Mouse (Mus musculus) cerebellum, adult 2 months (tissue): Measurements from ENCODE around the gene Gm21969.

Source experiments
- CTCF ChIP-seq: fragments of 200-500 bp; IDR thresholded peaks from 2 replicates; pipeline ENCODE4 v1.5.1; 2011; ENCODE audit warnings: low read depth, mild to moderate bottlenecking, control low read depth, low read length, moderate library complexity, borderline replicate concordance; ENCODE audit not compliant: insufficient read depth
- POLR2A ChIP-seq: fragments of 200-500 bp; IDR thresholded peaks from 2 replicates; pipeline ENCODE4 v1.6.1; 2011; ENCODE audit warnings: low read length, control low read depth, borderline replicate concordance; ENCODE audit not compliant: insufficient read depth

DNA sequence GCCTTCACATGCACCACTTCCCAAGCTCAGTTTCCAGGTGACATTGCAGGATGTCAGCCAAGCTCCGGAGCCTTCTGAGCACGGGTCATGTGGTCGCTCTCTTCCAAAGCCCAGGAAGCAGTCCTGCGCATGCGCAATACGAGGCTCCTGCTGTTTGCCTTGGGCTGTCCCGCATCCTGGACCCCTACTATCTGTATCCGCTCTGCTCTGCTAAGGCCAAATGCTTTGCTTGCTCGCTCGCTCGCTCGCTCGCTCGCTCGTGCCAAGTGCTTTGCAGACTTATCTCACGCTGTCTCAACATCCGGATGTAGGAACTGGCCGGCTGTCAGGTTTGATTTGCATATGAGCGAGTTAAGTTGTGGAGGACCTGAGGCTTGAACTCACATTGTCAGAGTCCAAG lies 47.0 kb upstream of the Gm21969 start:
- TF ChIP-seq CTCF = no peak
- no peak for TF ChIP-seq POLR2A
